Mouse (Mus musculus): ENCODE measurements around the gene Gm3047. TPM values are rescaled to one million over a fixed set of nuclear protein-coding genes. Genes with fewer than 3 reads are reported as not detected.
"Not testable (repeated sequence)": the region's sequence is repeated elsewhere in the genome, so short reads cannot be mapped to it uniquely, and the experiment has no call there.

Gm3047 gene
- total RNA-seq (2021) = not detected
- long read RNA-seq, experiment 1 = 0 reads
- long read RNA-seq, experiment 2 = 0 reads

- not testable (repeated sequence) for DNase-seq (ENCODE audit: low spot score in 2 of 2)
Observed at GRCm38 (mm10) chr14:4555105-4555504, at the start of gene Gm3047. Gm3047 (plus strand) TSS chr14:4555405.

Other genes with a start within 250 kb of the Gm3047 start
- not detected for gene Gm3149, start 238.1 kb upstream of the Gm3047 start, total RNA-seq (2021)
- gene 2610042L04Rik, start 220.6 kb upstream of the Gm3047 start, total RNA-seq (2021) = under 1 TPM; 0.45 to 0.49 TPM
- not detected for gene Gm3159, start 157.9 kb upstream of the Gm3047 start, total RNA-seq (2021)
- under 1 TPM; 0.42 to 0.82 TPM for gene Gm3164, start 140.0 kb upstream of the Gm3047 start, total RNA-seq (2021)
- gene Gm3173, start 124.4 kb upstream of the Gm3047 start, total RNA-seq (2021) = 1 to 10 TPM in 1 of 2 experiments, not detected in 1; 1.9 TPM
- not detected for gene Gm3182, start 73.7 kb upstream of the Gm3047 start, total RNA-seq (2021)
- not detected for gene Gm8159, start 76.9 kb downstream of the Gm3047 start, total RNA-seq (2021)
- gene Gm3239, start 108.8 kb downstream of the Gm3047 start, total RNA-seq (2021) = not detected
- gene Gm7876, start 153.8 kb downstream of the Gm3047 start, total RNA-seq (2021) = not detected
- under 1 TPM in 1 of 2 experiments, not detected in 1; 0.28 TPM for gene Gm3252, start 171.4 kb downstream of the Gm3047 start, total RNA-seq (2021)
- gene Gm9602, start 220.9 kb downstream of the Gm3047 start, total RNA-seq (2021) = not detected